Mouse (Mus musculus) C2C12 (cell line): ENCODE measurements around the gene Ankrd13a. TPM values are rescaled to one million over a fixed set of nuclear protein-coding genes. Genes with fewer than 3 reads are reported as not detected.

Experiments
- H3K27me3 ChIP-seq: one replicate; pipeline ENCODE4 v1.6.1; 2011; ENCODE audit not compliant: control insufficient read depth, insufficient read depth, insufficient read length
- H3K36me3 ChIP-seq: one replicate; pipeline ENCODE4 v1.6.1; 2011; ENCODE audit not compliant: control insufficient read depth, insufficient read depth
- H3K4me3 ChIP-seq: one replicate; pipeline ENCODE4 v1.5.1; 2011; ENCODE audit warnings: mild to moderate bottlenecking, control low read depth; ENCODE audit not compliant: poor library complexity, insufficient read depth, severe bottlenecking
- H3K79me2 ChIP-seq: one replicate; pipeline ENCODE4 v1.6.1; 2011; ENCODE audit not compliant: control insufficient read depth, insufficient read depth
- H3K79me3 ChIP-seq: one replicate; pipeline ENCODE4 v1.6.1; 2011; ENCODE audit warnings: low read depth, control low read depth
- H3ac ChIP-seq: one replicate; pipeline ENCODE3; 2011; ENCODE audit warnings: low read depth; ENCODE audit not compliant: control insufficient read depth, insufficient read length
- CEBPB ChIP-seq: IDR thresholded peaks from one replicate; pipeline ENCODE4 v1.6.1; 2011; ENCODE audit warnings: low read depth, mild to moderate bottlenecking, control low read depth, moderate library complexity
- CTCF ChIP-seq: IDR thresholded peaks from one replicate; pipeline ENCODE4 v1.5.1; 2011; ENCODE audit not compliant: control insufficient read depth, insufficient read depth, insufficient read length
- FOSL1 ChIP-seq: IDR thresholded peaks from one replicate; pipeline ENCODE4 v1.8.0; 2011; ENCODE audit warnings: mild to moderate bottlenecking, low read length; ENCODE audit not compliant: poor library complexity, insufficient read depth, severe bottlenecking
- MAX ChIP-seq: IDR thresholded peaks from one replicate; pipeline ENCODE4 v1.6.1; 2011; ENCODE audit warnings: mild to moderate bottlenecking, control low read depth
- MYOD1 ChIP-seq: IDR thresholded peaks from one replicate; pipeline ENCODE4 v1.6.1; 2011; ENCODE audit warnings: low read depth; ENCODE audit not compliant: control insufficient read depth, insufficient read length
- MYOG ChIP-seq: IDR thresholded peaks from one replicate; pipeline ENCODE4 v1.6.1; 2011; ENCODE audit not compliant: control insufficient read depth, insufficient read length; ENCODE audit errors: extremely low read depth
- USF1 ChIP-seq: IDR thresholded peaks from one replicate; pipeline ENCODE4 v1.6.1; 2011; ENCODE audit warnings: low read depth, mild to moderate bottlenecking, control low read depth, moderate library complexity
- polyA plus RNA-seq: library from polyadenylated mRNA; unstranded; fragments of >200 nt; fragmentation: generic; extraction: Trizol; gene quantifications from one replicate; pipeline ENCODE4 v1.2.1, GENCODE M21; 2012; ENCODE audit warnings: missing spikeins

The Ankrd13a gene
- polyA plus RNA-seq, 1 experiment: 55.2 TPM

DNA sequence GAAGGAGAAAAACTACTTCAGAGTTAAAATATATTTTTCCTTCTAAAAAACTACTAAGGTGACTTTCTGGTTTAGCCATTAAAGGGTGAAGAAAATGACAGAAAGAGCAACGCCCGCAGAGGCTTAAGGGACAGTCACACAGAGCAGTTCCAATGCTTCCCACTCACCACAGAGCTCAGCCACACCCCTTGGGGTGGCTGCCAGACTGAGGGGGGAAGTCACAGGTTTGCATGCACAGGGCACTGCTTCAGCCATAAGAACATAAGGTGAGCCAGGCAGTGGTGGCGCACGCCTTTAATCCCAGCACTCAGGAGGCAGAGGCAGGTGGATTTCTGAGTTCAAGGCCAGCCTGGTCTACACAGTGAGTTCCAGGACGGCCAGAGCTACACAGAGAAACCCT is 28.9 kb upstream of the Ankrd13a start:
- peaks cover 61% of the 10 kb centered on the region for H3K36me3 ChIP-seq
- TF ChIP-seq CEBPB (no peak), USF1 (no peak), CTCF (no peak), FOSL1 (no peak), MYOG (no peak), MAX (no peak), MYOD1 (no peak)
- no peak overlapping the region for H3ac ChIP-seq
- no peaks in the 10 kb centered on the region for H3K79me2 ChIP-seq
- no peaks in the 10 kb centered on the region for H3K79me3 ChIP-seq
- H3K27me3 ChIP-seq: no peaks in the 10 kb centered on the region
- H3K4me3 ChIP-seq: no peak overlapping the region

DNA sequence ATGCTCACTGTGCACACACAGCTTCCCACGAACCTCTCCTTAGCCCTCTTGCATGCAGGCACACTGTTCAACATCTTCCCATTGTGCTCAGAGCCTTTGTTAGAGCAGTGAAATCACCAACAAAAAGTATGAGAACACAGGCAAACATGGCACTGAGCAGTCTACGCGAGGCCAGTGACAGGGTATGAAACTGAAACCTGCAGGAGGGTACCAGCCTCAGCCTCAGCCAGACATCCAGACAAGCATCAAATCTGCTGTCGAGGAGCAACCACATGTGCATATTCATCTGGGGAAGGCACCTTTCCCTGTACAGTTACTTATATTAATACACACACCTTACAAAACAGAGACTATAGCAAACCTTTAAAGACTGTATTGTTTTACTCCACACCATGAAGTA is 27.6 kb upstream of the Ankrd13a start:
- Histone ChIP-seq H3K79me3 (no peaks in the 10 kb centered on the region), H3ac (no peak overlapping the region), H3K4me3 (no peak overlapping the region), H3K36me3 (peaks cover 59% of the 10 kb centered on the region), H3K27me3 (no peaks in the 10 kb centered on the region), H3K79me2 (no peaks in the 10 kb centered on the region)
- no peak for TF ChIP-seq CTCF
- TF ChIP-seq CEBPB: no peak
- no peak for TF ChIP-seq USF1
- TF ChIP-seq MYOD1: no peak
- no peak for TF ChIP-seq MYOG
- TF ChIP-seq MAX: no peak
- no peak for TF ChIP-seq FOSL1

- H3K36me3 ChIP-seq: peaks cover 61% of the 10 kb centered on the region
- no peaks in the 10 kb centered on the region for H3K27me3 ChIP-seq
Measured at GRCm38 (mm10) chr5:114747521-114747920, 27.0 kb upstream of the Ankrd13a start.

GRCm38 (mm10) chr5:114750325-114750724 is 24.2 kb upstream of the Ankrd13a start:
- Histone ChIP-seq H3K36me3 (peaks cover 63% of the 10 kb centered on the region), H3ac (no peak overlapping the region), H3K79me2 (no peaks in the 10 kb centered on the region), H3K27me3 (no peaks in the 10 kb centered on the region), H3K4me3 (no peak overlapping the region), H3K79me3 (no peaks in the 10 kb centered on the region)
- TF ChIP-seq FOSL1 (no peak), CTCF (no peak), USF1 (no peak), CEBPB (no peak)

More at GRCm38 (mm10) chr5:114747521-114747920, 27.0 kb upstream of the Ankrd13a start:
- Histone ChIP-seq H3K79me3 (no peaks in the 10 kb centered on the region), H3K79me2 (no peaks in the 10 kb centered on the region), H3K4me3 (no peak overlapping the region), H3ac (no peak overlapping the region)
- no peak for TF ChIP-seq MYOG
- TF ChIP-seq USF1: no peak
- TF ChIP-seq FOSL1: no peak
- TF ChIP-seq CEBPB: no peak
- TF ChIP-seq CTCF: no peak

DNA sequence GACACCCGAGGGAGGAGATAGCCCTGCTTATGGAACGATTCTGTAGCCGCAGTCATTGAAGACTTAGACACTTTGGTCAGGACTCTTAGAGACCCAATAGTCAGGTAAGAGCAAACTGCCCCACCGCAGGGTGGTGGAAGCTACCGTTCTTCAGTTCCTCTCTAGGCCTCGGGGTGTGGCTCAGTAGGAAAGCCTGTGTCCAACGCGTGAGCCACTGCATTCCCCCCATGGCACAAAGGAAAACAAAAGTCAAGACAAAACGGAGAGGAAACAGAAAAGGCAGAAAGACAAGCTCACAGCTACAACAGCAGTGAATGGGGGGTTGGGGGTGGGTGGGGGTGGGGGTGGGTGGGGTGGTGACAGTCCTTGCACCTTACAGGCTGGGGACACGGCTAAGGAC is 22.1 kb upstream of the Ankrd13a start:
- Histone ChIP-seq H3K27me3 (no peaks in the 10 kb centered on the region), H3K4me3 (no peak overlapping the region), H3K79me2 (no peaks in the 10 kb centered on the region), H3K36me3 (peaks cover 61% of the 10 kb centered on the region), H3ac (no peak overlapping the region), H3K79me3 (no peaks in the 10 kb centered on the region)
- TF ChIP-seq MYOD1 (no peak), MAX (no peak), USF1 (no peak), CEBPB (no peak), FOSL1 (no peak), MYOG (no peak), CTCF (no peak)

- Histone ChIP-seq H3K79me2 (no peaks in the 10 kb centered on the region), H3K4me3 (no peak overlapping the region), H3K27me3 (no peaks in the 10 kb centered on the region), H3K79me3 (no peaks in the 10 kb centered on the region), H3ac (no peak overlapping the region), H3K36me3 (peaks cover 51% of the 10 kb centered on the region)
- TF ChIP-seq USF1 (no peak), MYOD1 (no peak), MAX (no peak), FOSL1 (no peak), MYOG (no peak), CTCF (no peak), CEBPB (no peak)
Measured at GRCm38 (mm10) chr5:114753384-114753783, 21.1 kb upstream of the Ankrd13a start.
